Mouse (Mus musculus) brain, embryonic 14.5 days (tissue): ENCODE measurements at regions not wholly inside any gene's neighbourhood (a gene's known extent, or its start where the extent isn't known, plus 50 kb on each side); places are given as distances from the start of the nearest gene placed in this dataset.

Source experiments
- DNase-seq: peaks from one replicate; pipeline ENCODE4 v3.0.0-alpha.2; 2011; ENCODE audit warnings: low read depth
- CTCF ChIP-seq: fragments of 200-500 bp; IDR thresholded peaks from 2 replicates; pipeline ENCODE4 v1.5.1; 2012; ENCODE audit warnings: inconsistent platforms, mild to moderate bottlenecking, moderate library complexity, borderline replicate concordance; ENCODE audit not compliant: insufficient read depth, insufficient read length; ENCODE audit errors: extremely low read depth
- POLR2A ChIP-seq: fragments of 200-500 bp; IDR thresholded peaks from 2 replicates; pipeline ENCODE4 v1.6.1; 2012; ENCODE audit warnings: mild to moderate bottlenecking, inconsistent platforms, borderline replicate concordance; ENCODE audit not compliant: poor library complexity, insufficient read depth, insufficient read length, severe bottlenecking; ENCODE audit errors: extremely low read depth

- no peak for DNase-seq
- TF ChIP-seq POLR2A (no peak), CTCF (no peak)
Observed at GRCm38 (mm10) chr9:86011661-86012060, 169.5 kb downstream of the Tpbg start.

- no peak for TF ChIP-seq POLR2A
- no peak for TF ChIP-seq CTCF
- DNase-seq = no peak
Observed at GRCm38 (mm10) chr9:86015841-86016240, 173.7 kb downstream of the Tpbg start.

GRCm38 (mm10) chr9:86020133-86020532, 178.0 kb downstream of the Tpbg start:
- TF ChIP-seq POLR2A = no peak
- no peak for TF ChIP-seq CTCF
- DNase-seq = no peak

GRCm38 (mm10) chr9:86020765-86021164, 178.6 kb downstream of the Tpbg start:
- DNase-seq = peak; percentile 74
- TF ChIP-seq CTCF (no peak), POLR2A (no peak)

- peak; percentile 22 for DNase-seq
Observed at GRCm38 (mm10) chr9:86030738-86031137, 188.6 kb downstream of the Tpbg start.

GRCm38 (mm10) chr9:86044098-86044497, 201.9 kb downstream of the Tpbg start:
- DNase-seq = no peak
- TF ChIP-seq POLR2A (no peak), CTCF (no peak)

More at GRCm38 (mm10) chr9:86030738-86031137, 188.6 kb downstream of the Tpbg start:
- TF ChIP-seq CTCF = no peak
- no peak for TF ChIP-seq POLR2A

- no peak for TF ChIP-seq POLR2A
- TF ChIP-seq CTCF = no peak
- peak; percentile 52 for DNase-seq
Observed at GRCm38 (mm10) chr9:86058116-86058515, 215.9 kb downstream of the Tpbg start.

GRCm38 (mm10) chr9:86060049-86060448, 217.9 kb downstream of the Tpbg start:
- DNase-seq = peak; percentile 66
- TF ChIP-seq POLR2A = no peak
- TF ChIP-seq CTCF = no peak

- no peak for TF ChIP-seq POLR2A
- TF ChIP-seq CTCF = no peak
- DNase-seq = no peak
Observed at GRCm38 (mm10) chr9:86061230-86061629, 219.1 kb downstream of the Tpbg start.

- TF ChIP-seq POLR2A (no peak), CTCF (no peak)
- no peak for DNase-seq
Observed at GRCm38 (mm10) chr9:86079275-86079674, 237.1 kb downstream of the Tpbg start.

- TF ChIP-seq CTCF (no peak), POLR2A (no peak)
Observed at GRCm38 (mm10) chr9:86081873-86082272, 239.7 kb downstream of the Tpbg start.

GRCm38 (mm10) chr9:86092998-86093397, 250.8 kb downstream of the Tpbg start:
- TF ChIP-seq POLR2A (no peak), CTCF (no peak)

More at GRCm38 (mm10) chr9:86081873-86082272, 239.7 kb downstream of the Tpbg start:
- DNase-seq = no peak

GRCm38 (mm10) chr9:86095460-86095859, 253.3 kb downstream of the Tpbg start:
- DNase-seq = no peak
- TF ChIP-seq CTCF (no peak), POLR2A (no peak)

More at GRCm38 (mm10) chr9:86092998-86093397, 250.8 kb downstream of the Tpbg start:
- DNase-seq = no peak

GRCm38 (mm10) chr9:86096246-86096645, 254.1 kb downstream of the Tpbg start:
- TF ChIP-seq POLR2A = no peak
- no peak for TF ChIP-seq CTCF
- no peak for DNase-seq
